17 mouse cellular contexts compared by ENCODE assay signal in genomic region chr2:27719601-27720000, GRCm38 (mm10). TPM values are rescaled to one million over a fixed set of nuclear protein-coding genes. Genes with fewer than 3 reads are reported as not detected.
DNase-seq lines count a peak whose midpoint lies in the region; ATAC-seq and TF ChIP-seq lines count a peak whose summit lies in the region.
"Had no signal": no experiment of that assay in that cellular context is flagged by ENCODE, and none has a peak within 500 bp of the region (broad histone marks: within the 10 kb centered on the region; RNA-seq: fewer than 3 reads in every experiment).

No protein-coding gene starts in this region.

- no peaks in the 10 kb centered on the region for H3K27me3 ChIP-seq in forebrain, embryonic 14.5 days (replicated peaks; ENCODE audit: control insufficient read depth, insufficient read depth, low read length)
- peaks cover 25% of the 10 kb centered on the region for H3K27me3 ChIP-seq in forebrain, embryonic 13.5 days
- H3K27me3 ChIP-seq in lung, embryonic 14.5 days (ENCODE audit: insufficient read depth, low read length): no peaks in the 10 kb centered on the region
- H3K27me3 ChIP-seq in limb, embryonic 15.5 days: no peaks in the 10 kb centered on the region
- H3K27me3 ChIP-seq: heart, embryonic 13.5 days; kidney, embryonic 15.5 days; limb, embryonic 12.5 days had no signal

- H3K9me3 ChIP-seq in forebrain, embryonic 14.5 days (replicated peaks; ENCODE audit: control insufficient read depth, low read length): no peaks in the 10 kb centered on the region
- no peaks in the 10 kb centered on the region for H3K9me3 ChIP-seq in forebrain, embryonic 13.5 days (replicated peaks)
- H3K9me3 ChIP-seq in lung, embryonic 14.5 days (ENCODE audit: low read depth, low read length): no peaks in the 10 kb centered on the region
- H3K9me3 ChIP-seq in limb, embryonic 15.5 days: no peaks in the 10 kb centered on the region
- H3K9me3 ChIP-seq: heart, embryonic 13.5 days; kidney, embryonic 15.5 days; limb, embryonic 12.5 days; midbrain, embryonic 12.5 days had no signal

- no peak overlapping the region for H3K4me2 ChIP-seq in forebrain, embryonic 14.5 days (ENCODE audit: low read length)
- no peak overlapping the region for H3K4me2 ChIP-seq in forebrain, embryonic 13.5 days
- no peak overlapping the region for H3K4me2 ChIP-seq in lung, embryonic 14.5 days
- no peak overlapping the region for H3K4me2 ChIP-seq in limb, embryonic 15.5 days
- H3K4me2 ChIP-seq: heart, embryonic 13.5 days; kidney, embryonic 15.5 days; limb, embryonic 12.5 days; midbrain, embryonic 12.5 days had no signal

- H3K36me3 ChIP-seq in forebrain, embryonic 14.5 days (ENCODE audit: control insufficient read depth, insufficient read depth, low read length): no peaks in the 10 kb centered on the region
- H3K36me3 ChIP-seq in forebrain, embryonic 13.5 days (ENCODE audit: poor library complexity, severe bottlenecking): no peaks in the 10 kb centered on the region
- H3K36me3 ChIP-seq in lung, embryonic 14.5 days (ENCODE audit: insufficient read depth): no peaks in the 10 kb centered on the region
- no peaks in the 10 kb centered on the region for H3K36me3 ChIP-seq in limb, embryonic 15.5 days
- H3K36me3 ChIP-seq: heart, embryonic 13.5 days; kidney, embryonic 15.5 days; limb, embryonic 12.5 days; midbrain, embryonic 12.5 days had no signal

- ATAC-seq in forebrain, embryonic 14.5 days: no peak
- no peak for ATAC-seq in forebrain, embryonic 13.5 days
- ATAC-seq in lung, embryonic 14.5 days (ENCODE audit: insufficient read depth): no peak
- ATAC-seq in limb, embryonic 15.5 days (ENCODE audit: insufficient number of reproducible peaks, low FRiP score, low TSS enrichment, low read depth): no peak

- no peak overlapping the region for H3K9ac ChIP-seq in forebrain, embryonic 14.5 days (ENCODE audit: low read length)
- no peak overlapping the region for H3K9ac ChIP-seq in forebrain, embryonic 13.5 days
- no peak overlapping the region for H3K9ac ChIP-seq in lung, embryonic 14.5 days
- no peak overlapping the region for H3K9ac ChIP-seq in limb, embryonic 15.5 days
- H3K9ac ChIP-seq: heart, embryonic 13.5 days; kidney, embryonic 15.5 days; limb, embryonic 12.5 days; midbrain, embryonic 12.5 days had no signal

- H3K4me1 ChIP-seq in forebrain, embryonic 14.5 days (ENCODE audit: control insufficient read depth, insufficient read depth, low read length): peaks cover 7% of the 10 kb centered on the region
- H3K4me1 ChIP-seq in forebrain, embryonic 13.5 days: peaks cover 25% of the 10 kb centered on the region
- H3K4me1 ChIP-seq in lung, embryonic 14.5 days (ENCODE audit: insufficient read depth): peaks cover 32% of the 10 kb centered on the region
- peaks cover 96% of the 10 kb centered on the region for H3K4me1 ChIP-seq in limb, embryonic 15.5 days

- 7% methylated on average over 10 of the region's 10 CpGs for WGBS in forebrain, embryonic 14.5 days
- WGBS in forebrain, embryonic 13.5 days: 10% methylated on average over 10 of the region's 10 CpGs
- WGBS in lung, embryonic 14.5 days: 42% methylated on average over 10 of the region's 10 CpGs
- WGBS in limb, embryonic 15.5 days: 29% methylated on average over 10 of the region's 10 CpGs

- peak; percentile 37 for DNase-seq in forebrain, embryonic 14.5 days (ENCODE audit: low spot score)
- DNase-seq in lung, embryonic 14.5 days: no peak
- no peak for DNase-seq in lung, postnatal 36 days
- peak; percentile 71 to 85 for DNase-seq in cerebellum, postnatal 14 days
- DNase-seq in layer of hippocampus, postnatal 36 days: no peak
- no peak for DNase-seq in left cerebral cortex, adult 8-10 months (ENCODE audit: low spot score in 2 of 2)
- DNase-seq: gastrocnemius, postnatal 14 days; layer of hippocampus, adult 9-11 months; lung, postnatal 10 days; thymus, adult 2 months had no signal

- no peak for TF ChIP-seq CTCF in lung, embryonic 14.5 days (IDR thresholded peaks at IDR 0.05; ENCODE audit: low read depth)

- H3K27ac ChIP-seq in forebrain, embryonic 14.5 days (ENCODE audit: low read depth, low read length): no peak overlapping the region
- H3K27ac ChIP-seq in forebrain, embryonic 13.5 days: no peak overlapping the region
- peak overlapping the region; percentile 24; the same call in 1 of the 2 replicates for H3K27ac ChIP-seq in lung, embryonic 14.5 days (ENCODE audit: low read depth)
- peak overlapping the region; percentile 17; the same call in 1 of the 2 replicates for H3K27ac ChIP-seq in limb, embryonic 15.5 days
- H3K27ac ChIP-seq: heart, embryonic 13.5 days; limb, embryonic 12.5 days; midbrain, embryonic 12.5 days had no signal

- H3K4me3 ChIP-seq in forebrain, embryonic 14.5 days (ENCODE audit: low read depth, low read length): no peak overlapping the region
- no peak overlapping the region for H3K4me3 ChIP-seq in forebrain, embryonic 13.5 days
- no peak overlapping the region for H3K4me3 ChIP-seq in lung, embryonic 14.5 days (ENCODE audit: low read depth, low read length)
- no peak overlapping the region for H3K4me3 ChIP-seq in limb, embryonic 15.5 days
- H3K4me3 ChIP-seq: erythroblast, embryonic 14.5 days; heart, embryonic 13.5 days; kidney, embryonic 15.5 days; limb, embryonic 12.5 days; midbrain, embryonic 12.5 days had no signal

RNA-seq across cellular contexts. Expression of gene Rxra, which starts 43.4 kb away (rescaled TPM):
- 2.0 and 2.6 TPM in 2 replicates for polyA plus RNA-seq in forebrain, embryonic 14.5 days (2014; fragmentation: Nextera tagmentation; extraction: Ambion mirVana)
- 4.3 and 4.9 TPM in 2 replicates for polyA plus RNA-seq in forebrain, embryonic 13.5 days (2015; fragmentation: Nextera tagmentation; extraction: Ambion mirVana)
- polyA plus RNA-seq in lung, embryonic 14.5 days (2014; fragmentation: Nextera tagmentation; extraction: Ambion mirVana): 9.1 and 10.3 TPM in 2 replicates
- 19.4 and 19.7 TPM in 2 replicates for polyA plus RNA-seq in limb, embryonic 15.5 days (2015; fragmentation: Nextera tagmentation; extraction: Ambion mirVana)
- 10 to 100 TPM; 25.1 to 27.9 TPM for total RNA-seq in layer of hippocampus, postnatal 36 days (2021)
- total RNA-seq in left cerebral cortex, adult 8-10 months (2022): 10 to 100 TPM; 23.5 to 28.6 (median 26.1) TPM

Comparison
In these comparisons a context has a peak if more than half of its experiments do, and no peak if none do; other contexts are left out.
1. DNase-seq: peak in forebrain, embryonic 14.5 days (single experiment) and cerebellum, postnatal 14 days (2 of 2); none in lung, embryonic 14.5 days (single experiment), lung, postnatal 36 days (single experiment), layer of hippocampus, postnatal 36 days (0 of 2) and left cerebral cortex, adult 8-10 months (0 of 2).
2. H3K27ac ChIP-seq: peak in lung, embryonic 14.5 days (single experiment) and limb, embryonic 15.5 days (single experiment); none in forebrain, embryonic 14.5 days (single experiment) and forebrain, embryonic 13.5 days (single experiment).